Mouse (Mus musculus) liver, adult 2 months (tissue): ENCODE results near the gene Comt.

Source experiments
- CTCF ChIP-seq: fragments of 200-500 bp; IDR thresholded peaks from 2 replicates; pipeline ENCODE4 v1.5.1; 2011; ENCODE audit warnings: low read depth, low read length, control low read depth
- POLR2A ChIP-seq: fragments of 200-500 bp; IDR thresholded peaks from 2 replicates; pipeline ENCODE4 v1.6.1; 2011; ENCODE audit warnings: low read length, control low read depth; ENCODE audit not compliant: insufficient read depth; ENCODE audit errors: extremely low read depth

DNA sequence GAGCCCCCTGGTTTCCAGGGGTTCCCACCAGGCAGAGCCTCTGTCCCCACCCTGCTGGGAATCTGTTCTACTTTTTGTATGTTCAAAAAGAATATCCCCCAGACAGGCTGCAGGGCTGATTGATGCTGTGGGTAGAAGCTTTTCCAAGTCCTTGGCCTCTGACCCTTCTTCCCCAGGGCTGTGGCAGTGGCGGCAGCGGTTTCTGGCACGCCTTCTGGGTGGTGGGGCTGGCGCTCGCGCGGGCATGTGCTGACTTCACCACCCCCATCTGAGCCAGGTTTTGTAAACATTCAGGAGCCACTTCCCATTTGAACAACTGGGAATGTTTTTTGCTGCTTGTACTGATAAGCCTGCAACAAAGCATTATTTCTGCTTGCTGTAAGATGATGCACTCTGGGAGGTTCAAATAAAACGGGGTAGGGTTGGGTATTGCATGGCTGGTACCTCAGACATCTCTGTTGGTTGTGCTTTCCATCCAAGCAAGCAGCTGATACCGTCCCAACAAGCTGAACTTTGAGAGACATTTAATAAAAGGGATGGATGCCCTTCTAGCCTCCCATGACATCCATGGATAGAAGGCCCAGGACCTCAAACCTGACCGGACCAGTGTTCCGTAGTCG, 32.8 kb upstream of the Comt start:
- TF ChIP-seq POLR2A (no peak), CTCF (no peak)
